Mouse (Mus musculus) kidney, postnatal 25 days (tissue): ENCODE measurements around the gene Bet1.
A peak's percentile ranks its signal among the peaks of the same experiment; 100 is the strongest.

ENCODE experiments used
- DNase-seq, 2 experiments: peaks; one replicate each; pipeline ENCODE4 v3.0.0; 2021; ENCODE audit warnings: mixed read lengths in 2 of 2

Gene Bet1

GRCm38 (mm10) chr6:4086663-4087454 is at the start of gene Bet1:
TSS of gene Bet1 (minus strand) at chr6:4086972.
- peak; percentile 95 for DNase-seq

- DNase-seq, result no peak
Measured at GRCm38 (mm10) chr6:4132239-4132638, 45.5 kb upstream of the Bet1 start.

GRCm38 (mm10) chr6:4131149-4131548 is 44.4 kb upstream of the Bet1 start:
- DNase-seq, result no peak

GRCm38 (mm10) chr6:4118611-4119010 is 31.8 kb upstream of the Bet1 start:
- no peak for DNase-seq

GRCm38 (mm10) chr6:4090423-4090822 is 3.7 kb upstream of the Bet1 start:
- no peak for DNase-seq

GRCm38 (mm10) chr6:4072281-4072680 is 14.5 kb downstream of the Bet1 start:
- DNase-seq, result no peak

GRCm38 (mm10) chr6:4069714-4070113 is 17.1 kb downstream of the Bet1 start:
- DNase-seq, result no peak

- no peak for DNase-seq
Measured at GRCm38 (mm10) chr6:4054387-4054786, 32.4 kb downstream of the Bet1 start.

GRCm38 (mm10) chr6:4052843-4053242 is 33.9 kb downstream of the Bet1 start:
- no peak for DNase-seq

GRCm38 (mm10) chr6:4047200-4047599 is 39.6 kb downstream of the Bet1 start:
- no peak for DNase-seq

GRCm38 (mm10) chr6:4041821-4042220 is 45.0 kb downstream of the Bet1 start:
- DNase-seq, result no peak

GRCm38 (mm10) chr6:4030956-4031355 is 55.8 kb downstream of the Bet1 start:
- DNase-seq, result no peak
